Mouse (Mus musculus) C2C12 (cell line): Measurements from ENCODE around the gene Gm45140.

Experiments
- CTCF ChIP-seq: IDR thresholded peaks from one replicate; pipeline ENCODE4 v1.5.1; 2011; ENCODE audit not compliant: control insufficient read depth, insufficient read depth, insufficient read length
- MYOD1 ChIP-seq: IDR thresholded peaks from one replicate; pipeline ENCODE4 v1.6.1; 2011; ENCODE audit warnings: low read depth; ENCODE audit not compliant: control insufficient read depth, insufficient read length

DNA sequence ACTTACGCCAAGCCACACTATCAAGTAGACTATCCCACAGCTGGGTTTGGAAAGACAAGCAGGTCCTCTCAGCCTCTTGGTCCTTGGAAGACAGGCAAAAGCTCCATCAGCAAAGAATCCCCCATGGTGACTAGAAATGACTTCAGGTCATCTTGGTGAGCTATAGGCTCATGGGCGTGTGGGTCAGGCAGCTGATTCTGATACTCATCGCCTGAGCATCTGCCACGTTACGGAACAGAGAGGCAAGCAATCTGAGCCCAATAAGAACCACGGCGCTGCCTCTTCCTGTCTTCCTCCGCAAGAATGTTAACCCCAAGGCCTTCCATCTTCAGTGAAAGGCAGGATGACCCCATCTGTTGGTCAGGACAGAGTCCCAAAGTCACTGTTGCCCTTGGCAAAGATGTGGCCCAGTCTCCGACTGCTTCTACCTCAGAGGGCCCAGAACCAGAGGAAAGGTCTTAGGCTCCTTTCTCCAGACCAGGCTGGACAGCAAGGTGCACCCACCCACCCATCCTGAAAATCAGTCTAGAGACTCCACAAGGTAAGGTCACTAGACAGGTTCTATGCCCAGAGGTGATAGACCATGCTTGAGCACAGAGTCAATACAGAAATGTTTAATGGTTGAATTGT is 47.2 kb downstream of the Gm45140 start:
- TF ChIP-seq MYOD1 (no peak), CTCF (no peak)
